Mouse (Mus musculus): ENCODE measurements around the gene Rundc3a.

- no peak for TF ChIP-seq CTCF (IDR thresholded peaks at IDR 0.05; ENCODE audit: low read depth, low read length)
- TF ChIP-seq POLR2A (IDR thresholded peaks at IDR 0.05; ENCODE audit: borderline replicate concordance, low read depth, low read length): no peak
Observed at GRCm38 (mm10) chr11:102431728-102432114, 38.5 kb downstream of the Rundc3a start.

Measured in bone marrow macrophage, adult 2 months (primary cell).